Mouse (Mus musculus) ES-Bruce4 (cell line): ENCODE data around the gene Fer.

Experiments used
- CTCF ChIP-seq: IDR thresholded peaks from one replicate; pipeline ENCODE4 v1.8.1; 2011; ENCODE audit warnings: low read depth, low read length
- EP300 ChIP-seq: IDR thresholded peaks from 2 replicates; pipeline ENCODE4 v1.6.1; 2011; ENCODE audit warnings: low read depth, low read length; ENCODE audit not compliant: insufficient read depth
- POLR2A ChIP-seq: IDR thresholded peaks from one replicate; pipeline ENCODE4 v1.8.1; 2011; ENCODE audit warnings: low read length; ENCODE audit not compliant: insufficient read depth

DNA sequence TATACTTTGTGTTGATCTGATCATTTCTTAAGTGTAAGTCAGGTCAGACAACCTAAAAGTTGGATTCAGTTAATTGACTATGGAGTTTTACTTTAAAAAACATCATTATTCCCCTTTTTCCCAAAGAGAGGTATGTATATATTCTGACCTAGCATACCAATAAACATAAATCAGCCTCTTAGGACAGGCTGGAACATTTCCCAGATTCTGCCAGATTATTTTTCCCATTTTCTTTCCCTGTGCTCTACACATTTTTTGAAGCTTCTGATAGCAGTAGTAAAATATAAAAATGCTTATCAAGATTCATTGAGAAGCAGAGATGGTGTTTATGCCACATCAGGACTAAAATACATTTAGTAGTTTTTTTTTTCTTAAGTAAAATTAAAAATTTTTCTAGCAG, 27.7 kb downstream of the Fer start:
- TF ChIP-seq POLR2A = no peak
- no peak for TF ChIP-seq CTCF
- TF ChIP-seq EP300 = no peak
